Comparison of ENCODE assay signal across 8 mouse cellular contexts in genomic region chr5:113133080-113133491, GRCm38 (mm10). TPM values are rescaled to one million over a fixed set of nuclear protein-coding genes. Genes with fewer than 3 reads are reported as not detected.
DNase-seq lines count a peak whose midpoint lies in the region; ATAC-seq lines count a peak whose summit lies in the region.

No protein-coding gene starts in this region.

- peaks cover 17% of the 10 kb centered on the region; the same call in 1 of the 2 replicates for H3K27me3 ChIP-seq in midbrain, embryonic 11.5 days (ENCODE audit: control insufficient read depth, insufficient read depth, low read length)

- H3K36me3 ChIP-seq in midbrain, embryonic 11.5 days (ENCODE audit: control insufficient read depth, insufficient read depth, low read length) = no peaks in the 10 kb centered on the region

- 10% methylated on average over 9 of the region's 9 CpGs for WGBS in midbrain, embryonic 11.5 days

- H3K9ac ChIP-seq in midbrain, embryonic 11.5 days (ENCODE audit: low read length) = peak overlapping the region; percentile 58

- H3K4me2 ChIP-seq in midbrain, embryonic 11.5 days = 0 out of 2 replicates have a peak overlapping the region, but pooled peaks have one; percentile 10

- intact Hi-C loops in heart, postnatal 14 days (cut with DNase I) = no loop called here

- H3K27ac ChIP-seq in midbrain, embryonic 11.5 days (ENCODE audit: low read depth, low read length) = peak overlapping the region; percentile 64

- peak; percentile 82 for ATAC-seq in midbrain, embryonic 11.5 days (ENCODE audit: low FRiP score)

- H3K4me3 ChIP-seq in midbrain, embryonic 11.5 days (ENCODE audit: low read depth, low read length) = no peak overlapping the region

- peak; percentile 69 for DNase-seq in gastrocnemius, postnatal 25 days
- no peak for DNase-seq in gastrocnemius, postnatal 4 days (ENCODE audit: low spot score in 2 of 2)
- peak; percentile 64 to 77 for DNase-seq in heart, postnatal 14 days
- DNase-seq in kidney, postnatal 4 days = peak; percentile 53 to 70
- DNase-seq in midbrain, embryonic 11.5 days (ENCODE audit: low spot score, missing footprints) = peak; percentile 94
- DNase-seq in testis, postnatal 10 days (ENCODE audit: low spot score) = no peak
- DNase-seq in frontal cortex, postnatal 14 days (ENCODE audit: low spot score in 2 of 2) = no peak
- no peak for DNase-seq in right cerebral cortex, postnatal 25 days

- no peaks in the 10 kb centered on the region for H3K9me3 ChIP-seq in midbrain, embryonic 11.5 days (ENCODE audit: control insufficient read depth, low read length)

- H3K4me1 ChIP-seq in midbrain, embryonic 11.5 days (ENCODE audit: control insufficient read depth, insufficient read depth, low read length) = peaks cover 16% of the 10 kb centered on the region

RNA-seq across cellular contexts. Expression of gene Crybb3, which starts 51.7 kb away (rescaled TPM):
- 1 to 10 TPM in 1 of 2 experiments, under 1 TPM in 1; 0.62 to 1.5 TPM for total RNA-seq in gastrocnemius, postnatal 25 days (2021)
- total RNA-seq in gastrocnemius, postnatal 4 days (2021) = 1 to 10 TPM; 1.8 to 2.0 TPM
- 1 to 10 TPM; 2.8 to 2.9 TPM for total RNA-seq in heart, postnatal 14 days (2021)
- polyA plus RNA-seq in midbrain, embryonic 11.5 days (2014; fragmentation: Nextera tagmentation; extraction: Ambion mirVana) = 0.18 TPM in 1 of 2 replicates, not detected in the other

Comparison
In these comparisons a context has a peak if more than half of its experiments do, and no peak if none do; other contexts are left out.
1. DNase-seq: peak in gastrocnemius, postnatal 25 days (single experiment), heart, postnatal 14 days (2 of 2), kidney, postnatal 4 days (2 of 2) and midbrain, embryonic 11.5 days (single experiment); none in gastrocnemius, postnatal 4 days (0 of 2), testis, postnatal 10 days (single experiment), frontal cortex, postnatal 14 days (0 of 2) and right cerebral cortex, postnatal 25 days (single experiment).